Comparison of ENCODE assay signal across 29 mouse cellular contexts in the genomic region with DNA sequence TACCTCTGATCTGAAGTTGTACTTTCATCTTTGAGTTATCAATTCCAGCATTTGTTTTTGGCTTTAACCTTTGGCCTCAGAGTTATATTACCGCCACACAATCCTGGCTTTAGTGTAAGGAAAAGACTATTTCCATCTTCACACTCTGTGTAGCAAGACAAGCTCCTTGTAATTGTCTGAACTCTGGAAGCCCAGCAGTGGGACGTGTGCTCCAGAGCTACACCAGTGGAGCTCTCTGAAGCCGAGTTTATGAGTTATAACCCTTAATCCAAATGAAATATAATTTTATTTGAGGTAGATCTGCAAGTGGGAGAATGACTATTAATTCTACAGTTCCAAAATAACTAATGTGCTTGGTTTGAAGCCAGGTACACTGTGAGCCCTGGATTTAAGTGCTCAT.
"Had no signal": no experiment of that assay in that cellular context is flagged by ENCODE, and none has a peak within 500 bp of the region (broad histone marks: within the 10 kb centered on the region; RNA-seq: fewer than 3 reads in every experiment).

No protein-coding gene starts in this region.

- H3K9me3 ChIP-seq: limb, embryonic 12.5 days; liver, embryonic 12.5 days; liver, embryonic 13.5 days; liver, embryonic 15.5 days; lung, embryonic 15.5 days; megakaryocyte, embryonic 14.5 days; midbrain, embryonic 10.5 days; midbrain, embryonic 12.5 days; midbrain, embryonic 13.5 days; midbrain, embryonic 15.5 days; neural tube, embryonic 12.5 days had no signal

- DNase-seq: left cerebral cortex, postnatal 4 days; liver; liver, embryonic 13.5 days; liver, postnatal 0 days; lung, adult 18-20 months; lung, adult 2 months; lung, embryonic 14.5 days; lung, postnatal 10 days; lung, postnatal 36 days; lung, postnatal 4 days; midbrain, embryonic 14.5 days had no signal

- ATAC-seq: liver, embryonic 12.5 days; liver, postnatal 0 days; lung, postnatal 0 days; midbrain, embryonic 13.5 days; midbrain, embryonic 15.5 days; midbrain, embryonic 16.5 days had no signal

- H3K4me2 ChIP-seq: limb, embryonic 12.5 days; liver, embryonic 11.5 days; liver, embryonic 12.5 days; liver, embryonic 13.5 days; liver, embryonic 15.5 days; lung, embryonic 14.5 days; lung, embryonic 15.5 days; midbrain, embryonic 11.5 days; midbrain, embryonic 12.5 days; midbrain, embryonic 13.5 days; midbrain, embryonic 15.5 days; neural tube, embryonic 12.5 days had no signal

- H3K36me3 ChIP-seq: limb, embryonic 12.5 days; liver, embryonic 12.5 days; liver, embryonic 13.5 days; liver, embryonic 15.5 days; lung, embryonic 15.5 days; midbrain, embryonic 10.5 days; midbrain, embryonic 12.5 days; midbrain, embryonic 13.5 days; midbrain, embryonic 15.5 days; neural tube, embryonic 12.5 days had no signal

- H3K27me3 ChIP-seq: limb, embryonic 12.5 days; liver, embryonic 12.5 days; liver, embryonic 13.5 days; liver, embryonic 15.5 days; lung, embryonic 15.5 days; megakaryocyte, embryonic 14.5 days; midbrain, embryonic 12.5 days; midbrain, embryonic 13.5 days; midbrain, embryonic 15.5 days; neural tube, embryonic 12.5 days had no signal

- H3K27ac ChIP-seq: left cerebral cortex, adult 2 months; limb, embryonic 12.5 days; liver, embryonic 12.5 days; liver, embryonic 13.5 days; liver, embryonic 14.5 days; liver, embryonic 15.5 days; lung, embryonic 15.5 days; macrophage; midbrain, embryonic 10.5 days; midbrain, embryonic 12.5 days; midbrain, embryonic 13.5 days; midbrain, embryonic 15.5 days; neural tube, embryonic 12.5 days had no signal

- H3K4me3 ChIP-seq: left cerebral cortex, adult 2 months; limb, embryonic 12.5 days; liver, embryonic 12.5 days; liver, embryonic 13.5 days; liver, embryonic 15.5 days; lung, embryonic 15.5 days; megakaryocyte, embryonic 14.5 days; midbrain, embryonic 10.5 days; midbrain, embryonic 12.5 days; midbrain, embryonic 13.5 days; midbrain, embryonic 15.5 days; myocyte; neural tube, embryonic 12.5 days had no signal

- H3K4me1 ChIP-seq: limb, embryonic 12.5 days; liver, embryonic 12.5 days; liver, embryonic 13.5 days; liver, embryonic 15.5 days; lung, embryonic 15.5 days; megakaryocyte, embryonic 14.5 days; midbrain, embryonic 13.5 days; midbrain, embryonic 15.5 days; neural tube, embryonic 12.5 days had no signal

- H3K9ac ChIP-seq: limb, embryonic 12.5 days; liver, embryonic 12.5 days; liver, embryonic 13.5 days; liver, embryonic 14.5 days; liver, embryonic 15.5 days; liver, postnatal 0 days; lung, embryonic 14.5 days; lung, embryonic 15.5 days; midbrain, embryonic 12.5 days; midbrain, embryonic 13.5 days; midbrain, embryonic 15.5 days; neural tube, embryonic 12.5 days had no signal
